Mouse (Mus musculus) heart, embryonic 14.5 days (tissue): ENCODE results near the gene Tyms. TPM values are rescaled to one million over a fixed set of nuclear protein-coding genes. Genes with fewer than 3 reads are reported as not detected.

Experiments used
- ATAC-seq: fragments of 200-750 bp; cut with Nextera tagmentation; 2 replicates; pipeline ENCODE4 v1.8.0; 2017; ENCODE audit warnings: low read depth, moderate TSS enrichment; ENCODE audit not compliant: insufficient number of reproducible peaks, insufficient read depth, low FRiP score
- H3K27ac ChIP-seq, 2 experiments: fragments of 200-500 bp in 1 of 2; fragments of 300-500 bp in 1 of 2; sonication (generic) in 1 of 2; replicated peaks in 1 of 2; 2 replicates each; pipeline ENCODE4 v1.5.1; 2012 to 2014; ENCODE audit warnings: low read depth in 2 of 2, low read length in 2 of 2, control low read depth in 1 of 2, mild to moderate bottlenecking in 1 of 2, mixed read lengths in 1 of 2; ENCODE audit not compliant: control insufficient read depth in 1 of 2, insufficient read depth in 1 of 2
- H3K27me3 ChIP-seq: fragments of 300-500 bp; sonication (generic); 2 replicates; pipeline ENCODE4 v1.6.1; 2014; ENCODE audit warnings: mild to moderate bottlenecking, low read length, control low read depth; ENCODE audit not compliant: control insufficient read depth, insufficient read depth
- H3K36me3 ChIP-seq: fragments of 300-500 bp; sonication (generic); 2 replicates; pipeline ENCODE4 v1.6.1; 2014; ENCODE audit warnings: mild to moderate bottlenecking, control low read depth, low read length, mixed read lengths; ENCODE audit not compliant: control insufficient read depth, insufficient read depth
- H3K4me1 ChIP-seq, 2 experiments: fragments of 200-500 bp in 1 of 2; fragments of 300-500 bp in 1 of 2; sonication (generic) in 1 of 2; 2 replicates each; pipeline ENCODE4 v1.6.1; 2012 to 2014; ENCODE audit warnings: low read length in 2 of 2, control low read depth in 1 of 2, mixed read lengths in 1 of 2; ENCODE audit not compliant: control insufficient read depth in 2 of 2, insufficient read depth in 2 of 2
- H3K4me2 ChIP-seq: fragments of 300-500 bp; sonication (generic); 2 replicates; pipeline ENCODE4 v1.6.1; 2014; ENCODE audit warnings: mild to moderate bottlenecking, low read length
- H3K4me3 ChIP-seq, 2 experiments: fragments of 200-500 bp in 1 of 2; fragments of 300-500 bp in 1 of 2; sonication (generic) in 1 of 2; 2 replicates each; pipeline ENCODE4 v1.5.1; 2012 to 2014; ENCODE audit warnings: low read length in 2 of 2, mild to moderate bottlenecking in 2 of 2, control low read depth in 1 of 2, low read depth in 1 of 2, moderate library complexity in 1 of 2; ENCODE audit not compliant: control insufficient read depth in 1 of 2, insufficient read depth in 1 of 2
- H3K9ac ChIP-seq: fragments of 300-500 bp; sonication (generic); 2 replicates; pipeline ENCODE4 v1.6.1; 2014; ENCODE audit warnings: mild to moderate bottlenecking, low read length
- H3K9me3 ChIP-seq: fragments of 300-500 bp; sonication (generic); 2 replicates; pipeline ENCODE4 v1.6.1; 2016; ENCODE audit warnings: low read length, control low read depth; ENCODE audit not compliant: control insufficient read depth
- WGBS: fragments of 180-500 bp; shearing (Covaris S2); extraction: QIAGEN DNeasy Blood & Tissue Kit; methylation state at CpG from one replicate; pipeline ENCODE4 v1.1.7; 2014; 5-methylcytosine and 5-hydroxymethylcytosine counted together
- polyA plus RNA-seq: library from polyadenylated mRNA; unstranded; fragments of >200 nt; fragmentation: Nextera tagmentation; extraction: Ambion mirVana; gene quantifications from 2 replicates; pipeline ENCODE4 v1.2.1, GENCODE M21; 2014

Tyms gene
- polyA plus RNA-seq, 1 experiment from 2014 or later, result 101 TPM

GRCm38 (mm10) chr5:30107611-30108041 is 34.2 kb upstream of the Tyms start:
- no peaks in the 10 kb centered on the region for H3K36me3 ChIP-seq
- no peak for ATAC-seq
- peaks cover 88% of the 10 kb centered on the region for H3K27me3 ChIP-seq

GRCm38 (mm10) chr5:30107186-30107585 is 33.8 kb upstream of the Tyms start:
- ATAC-seq, result no peak
- WGBS, result 13% methylated on average over 7 of the region's 7 CpGs

More at GRCm38 (mm10) chr5:30107611-30108041, 34.2 kb upstream of the Tyms start:
- no peak overlapping the region for H3K27ac ChIP-seq
- no peak overlapping the region for H3K4me3 ChIP-seq
- WGBS, result 15% methylated on average over 5 of the region's 5 CpGs
- no peak overlapping the region for H3K4me2 ChIP-seq
- H3K9ac ChIP-seq, result no peak overlapping the region
- peaks cover 15 to 30% of the 10 kb centered on the region in 2 experiments for H3K4me1 ChIP-seq
- no peaks in the 10 kb centered on the region for H3K9me3 ChIP-seq

GRCm38 (mm10) chr5:30106756-30107155 is 33.3 kb upstream of the Tyms start:
- ATAC-seq, result no peak
- 33% methylated on average over 2 of the region's 2 CpGs for WGBS
- H3K27me3 ChIP-seq, result peaks cover 82% of the 10 kb centered on the region
- no peaks in the 10 kb centered on the region for H3K36me3 ChIP-seq
- no peak overlapping the region for H3K9ac ChIP-seq
- H3K4me1 ChIP-seq, result peaks cover 15 to 30% of the 10 kb centered on the region in 2 experiments
- no peak overlapping the region for H3K4me3 ChIP-seq
- no peak overlapping the region for H3K27ac ChIP-seq
- no peaks in the 10 kb centered on the region for H3K9me3 ChIP-seq
- no peak overlapping the region for H3K4me2 ChIP-seq

More at GRCm38 (mm10) chr5:30107186-30107585, 33.8 kb upstream of the Tyms start:
- H3K4me2 ChIP-seq, result no peak overlapping the region
- H3K4me3 ChIP-seq, result no peak overlapping the region
- peaks cover 86% of the 10 kb centered on the region for H3K27me3 ChIP-seq
- H3K36me3 ChIP-seq, result no peaks in the 10 kb centered on the region
- no peak overlapping the region for H3K27ac ChIP-seq
- peaks cover 15 to 30% of the 10 kb centered on the region in 2 experiments for H3K4me1 ChIP-seq
- H3K9ac ChIP-seq, result no peak overlapping the region
- no peaks in the 10 kb centered on the region for H3K9me3 ChIP-seq

- H3K4me1 ChIP-seq, result peaks cover 9 to 22% of the 10 kb centered on the region in 2 experiments
- H3K27ac ChIP-seq, result no peak within 1 kb of the TSS
- peak within 1 kb of the TSS; percentile 91 for H3K4me2 ChIP-seq
- no peak for ATAC-seq
- peaks cover 77% of the 10 kb centered on the region for H3K27me3 ChIP-seq
- peak within 1 kb of the TSS; percentile 40 to 49 for H3K4me3 ChIP-seq
- H3K9me3 ChIP-seq, result no peaks in the 10 kb centered on the region
- no peaks in the 10 kb centered on the region for H3K36me3 ChIP-seq
- WGBS, result 2% methylated on average over 29 of the region's 29 CpGs
- H3K9ac ChIP-seq, result peak within 1 kb of the TSS; percentile 38; the same call in 1 of the 2 replicates
Measured at GRCm38 (mm10) chr5:30105668-30106300, 32.4 kb upstream of the Tyms start, which contains the start of gene 3110082J24Rik. 3110082J24Rik (minus strand) TSS chr5:30106086.

GRCm38 (mm10) chr5:30104841-30105667 is 31.6 kb upstream of the Tyms start, which contains the start of gene Garem2:
Garem2 (plus strand) TSS chr5:30105161.
- H3K4me2 ChIP-seq, result peak within 1 kb of the TSS; percentile 91
- H3K9me3 ChIP-seq, result 0 out of 2 replicates have a peak, but pooled peaks cover 2% of the 10 kb centered on the region
- no peak within 1 kb of the TSS for H3K27ac ChIP-seq
- peaks cover 73% of the 10 kb centered on the region for H3K27me3 ChIP-seq
- H3K36me3 ChIP-seq, result no peaks in the 10 kb centered on the region
- WGBS, result under 1% methylated on average over 63 of the region's 65 CpGs
- H3K9ac ChIP-seq, result peak within 1 kb of the TSS; percentile 38; the same call in 1 of the 2 replicates
- peak within 1 kb of the TSS; percentile 40 to 49 for H3K4me3 ChIP-seq
- peaks cover 6 to 15% of the 10 kb centered on the region in 2 experiments; a peak in 3 of 4 replicates for H3K4me1 ChIP-seq
- ATAC-seq, result no peak

GRCm38 (mm10) chr5:30104339-30104738 is 30.9 kb upstream of the Tyms start:
- Histone ChIP-seq H3K4me1 (peaks cover 6 to 15% of the 10 kb centered on the region in 2 experiments; a peak in 3 of 4 replicates), H3K9me3 (0 out of 2 replicates have a peak, but pooled peaks cover 2% of the 10 kb centered on the region), H3K4me2 (peak overlapping the region; percentile 91), H3K27me3 (peaks cover 66% of the 10 kb centered on the region), H3K36me3 (no peaks in the 10 kb centered on the region), H3K4me3 (peak overlapping the region in 1 of 2 experiments; percentile 49; a peak in 2 of 4 replicates), H3K27ac (no peak overlapping the region), H3K9ac (no peak overlapping the region)
- WGBS, result 5% methylated on average over 11 of the region's 12 CpGs
- ATAC-seq, result no peak

GRCm38 (mm10) chr5:30103340-30103739 is 29.9 kb upstream of the Tyms start:
- H3K27ac ChIP-seq, result no peak overlapping the region
- peaks cover 6 to 15% of the 10 kb centered on the region in 2 experiments; a peak in 3 of 4 replicates for H3K4me1 ChIP-seq
- peaks cover 58% of the 10 kb centered on the region for H3K27me3 ChIP-seq
- no peak overlapping the region for H3K9ac ChIP-seq
- no peak for ATAC-seq
- H3K36me3 ChIP-seq, result no peaks in the 10 kb centered on the region
- no peak overlapping the region for H3K4me2 ChIP-seq
- WGBS, result 76% methylated on average over 3 of the region's 3 CpGs
- H3K4me3 ChIP-seq, result no peak overlapping the region
- H3K9me3 ChIP-seq, result 0 out of 2 replicates have a peak, but pooled peaks cover 2% of the 10 kb centered on the region
